Mouse (Mus musculus): Measurements from ENCODE around the gene Tmed4. TPM values are rescaled to one million over a fixed set of nuclear protein-coding genes. Genes with fewer than 3 reads are reported as not detected.

Tmed4 gene
- polyA plus RNA-seq (2017; shearing (Covaris generic)) = 65.7 TPM

GRCm38 (mm10) chr11:6274387-6275093 is at the start of gene Tmed4:
Gene Tmed4, minus strand, starts transcription at chr11:6274870.

GRCm38 (mm10) chr11:6291401-6292115 is 16.9 kb upstream of the Tmed4 start, which contains the start of gene Ogdh:
Gene Ogdh, plus strand, starts transcription at chr11:6291633.

GRCm38 (mm10) chr11:6267320-6268254 is 7.1 kb downstream of the Tmed4 start, which contains the start of gene Ddx56:
Gene Ddx56, minus strand, starts transcription at chr11:6267772.

GRCm38 (mm10) chr11:6230012-6230411 is 44.7 kb downstream of the Tmed4 start, which contains the start of gene Npc1l1:
Gene Npc1l1, minus strand, starts transcription at chr11:6230143.

Other genes starting within 250 kb of the Tmed4 start
- 7.4 TPM for gene Camk2b, start 208.5 kb downstream of the Tmed4 start, polyA plus RNA-seq (2017; shearing (Covaris generic))
- gene A730071L15Rik, start 74.8 kb downstream of the Tmed4 start, polyA plus RNA-seq (2017; shearing (Covaris generic)) = 0.16 TPM
- 50.5 TPM for gene Nudcd3, start 74.5 kb downstream of the Tmed4 start, polyA plus RNA-seq (2017; shearing (Covaris generic))
- 0.05 TPM for gene Npc1l1, start 44.7 kb downstream of the Tmed4 start, polyA plus RNA-seq (2017; shearing (Covaris generic))
- 90.4 TPM for gene Ddx56, start 7.1 kb downstream of the Tmed4 start, polyA plus RNA-seq (2017; shearing (Covaris generic))
- gene Ogdh, start 16.8 kb upstream of the Tmed4 start, polyA plus RNA-seq (2017; shearing (Covaris generic)) = 194 TPM
- gene Zmiz2, start 114.2 kb upstream of the Tmed4 start, polyA plus RNA-seq (2017; shearing (Covaris generic)) = 109 TPM
- gene Ppia, start 140.6 kb upstream of the Tmed4 start, polyA plus RNA-seq (2017; shearing (Covaris generic)) = 4,352 TPM
- gene H2afv, start 169.6 kb upstream of the Tmed4 start, polyA plus RNA-seq (2017; shearing (Covaris generic)) = 221 TPM
- 20.3 TPM for gene Purb, start 201.0 kb upstream of the Tmed4 start, polyA plus RNA-seq (2017; shearing (Covaris generic))
- 203 TPM for gene Myo1g, start 246.1 kb upstream of the Tmed4 start, polyA plus RNA-seq (2017; shearing (Covaris generic))